Mouse (Mus musculus): ENCODE data around the gene Dcbld1.

DNA sequence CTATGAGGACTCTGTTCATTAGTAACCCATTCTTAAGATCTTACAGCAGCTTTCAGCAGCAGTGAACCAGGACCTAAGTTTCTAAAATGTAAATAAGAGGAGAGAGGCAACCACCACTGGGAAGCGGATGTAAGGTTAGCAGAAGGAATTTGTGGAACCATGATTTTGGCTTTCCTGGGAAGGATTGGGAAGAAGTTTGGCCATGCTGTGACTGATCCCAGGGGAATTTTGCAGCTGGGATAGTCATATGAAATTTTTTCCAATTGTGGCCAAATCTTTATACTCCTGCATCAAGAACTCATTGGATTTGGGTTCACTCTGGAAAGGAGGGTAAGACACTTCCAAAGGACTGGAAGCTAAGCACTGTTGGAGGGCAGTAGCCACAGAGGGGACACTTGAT lies 18.8 kb downstream of the Dcbld1 start:
- TF ChIP-seq POLR2A (IDR thresholded peaks at IDR 0.05; ENCODE audit: control insufficient read depth, extremely low read depth, insufficient read depth, low read length, poor library complexity) (no peak), CTCF (IDR thresholded peaks at IDR 0.05; ENCODE audit: borderline replicate concordance, control insufficient read depth, extremely low read depth, insufficient read depth, low read length, poor library complexity) (no peak)
